Mouse (Mus musculus) heart, adult 8-10 months (tissue): ENCODE results near the gene Pla2g2e. TPM values are rescaled to one million over a fixed set of nuclear protein-coding genes. Genes with fewer than 3 reads are reported as not detected.
"Not testable (repeated sequence)": the region's sequence is repeated elsewhere in the genome, so short reads cannot be mapped to it uniquely, and the experiment has no call there.

Source experiments
- DNase-seq: peaks from one replicate; pipeline ENCODE4 v3.0.0; 2022; ENCODE audit warnings: low spot score
- total RNA-seq, 4 experiments: library from RNA; stranded (reverse); gene quantifications; 2 replicates each; pipeline ENCODE4 v1.2.4; 2022

Gene Pla2g2e
- 1 to 10 TPM in 1 of 4 experiments, not detected in 3; 2.0 TPM for total RNA-seq

DNA sequence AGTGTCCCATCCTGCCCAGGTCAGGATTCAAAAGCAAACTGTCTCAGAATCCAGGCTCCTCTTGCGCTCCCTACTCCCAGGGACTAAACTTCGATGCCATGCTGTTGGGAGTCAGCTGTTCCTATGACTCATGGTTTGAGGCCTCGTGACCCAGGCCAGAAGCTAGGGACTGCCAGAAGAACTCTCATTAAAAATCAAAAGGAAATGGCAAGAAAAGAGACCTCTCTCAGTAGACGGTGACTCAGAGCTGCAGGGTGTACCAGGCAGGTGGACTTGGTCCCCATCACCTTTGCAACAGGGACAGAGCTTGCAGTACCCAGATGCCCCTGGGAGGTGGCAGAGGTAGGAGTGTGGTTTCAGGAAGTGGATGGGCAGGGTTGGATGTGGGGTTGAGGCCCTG, at the start of gene Pla2g2e:
Gene Pla2g2e, plus strand, starts transcription at position 212 of the 400 bp plus-strand sequence.
- no peak for DNase-seq

DNA sequence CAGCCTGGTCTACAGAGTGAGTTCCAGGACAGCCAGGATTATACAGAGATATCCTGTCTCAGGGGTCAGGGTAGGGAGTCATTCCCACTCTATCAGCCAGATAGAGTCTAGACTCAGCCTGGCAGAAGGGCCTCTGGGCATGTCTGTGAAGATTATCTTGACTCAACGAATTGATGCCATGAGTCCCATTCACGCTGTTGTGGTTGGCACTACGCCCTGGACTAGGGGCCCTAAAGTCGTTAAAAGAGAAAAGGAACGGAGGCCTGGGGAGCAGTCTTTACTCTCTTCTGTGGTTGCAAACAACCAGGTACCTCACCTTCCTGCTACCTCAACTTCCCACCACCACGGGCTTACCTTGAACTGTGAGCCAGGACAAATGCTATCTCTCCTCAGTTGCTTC, 37.9 kb upstream of the Pla2g2e start:
- no peak for DNase-seq

DNA sequence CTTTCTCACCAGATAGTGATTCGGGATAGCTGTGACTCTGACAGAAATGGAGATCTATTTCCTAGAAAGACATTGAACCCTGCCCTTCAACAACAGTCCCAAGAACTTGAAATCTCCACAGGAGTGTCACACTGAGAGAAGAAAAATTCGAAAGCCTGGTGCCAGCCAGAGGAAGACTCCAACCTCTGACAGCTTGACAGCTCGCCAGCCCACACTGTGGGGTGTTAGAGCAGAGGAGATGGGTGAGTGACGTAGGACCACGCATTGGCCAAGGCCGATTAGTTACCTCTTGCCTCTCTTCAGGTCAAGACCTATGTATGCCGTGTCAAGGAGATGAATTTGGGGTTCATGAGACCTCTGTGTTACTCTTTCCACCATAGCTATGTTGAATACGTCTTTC, 37.0 kb upstream of the Pla2g2e start:
- no peak for DNase-seq

DNA sequence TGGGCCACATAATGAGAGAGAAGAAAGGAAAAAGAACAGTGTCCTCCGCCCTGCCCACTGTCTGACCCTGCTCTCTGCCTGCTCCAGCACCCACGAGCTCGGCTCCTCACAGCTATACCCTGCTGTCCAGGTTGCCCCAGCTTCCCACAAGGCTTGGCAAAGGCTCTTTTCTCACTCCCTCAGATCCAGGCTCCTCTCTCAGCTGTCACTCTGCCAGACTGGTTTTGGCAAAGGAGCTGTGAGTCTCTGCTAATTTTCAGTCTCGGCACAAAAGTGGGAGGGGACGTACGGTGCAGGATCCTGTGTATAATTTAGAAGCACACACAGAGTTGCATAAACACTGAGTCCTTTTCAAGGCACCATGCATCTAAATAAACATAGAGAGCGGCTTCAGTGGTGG, 36.4 kb upstream of the Pla2g2e start:
- no peak for DNase-seq

DNA sequence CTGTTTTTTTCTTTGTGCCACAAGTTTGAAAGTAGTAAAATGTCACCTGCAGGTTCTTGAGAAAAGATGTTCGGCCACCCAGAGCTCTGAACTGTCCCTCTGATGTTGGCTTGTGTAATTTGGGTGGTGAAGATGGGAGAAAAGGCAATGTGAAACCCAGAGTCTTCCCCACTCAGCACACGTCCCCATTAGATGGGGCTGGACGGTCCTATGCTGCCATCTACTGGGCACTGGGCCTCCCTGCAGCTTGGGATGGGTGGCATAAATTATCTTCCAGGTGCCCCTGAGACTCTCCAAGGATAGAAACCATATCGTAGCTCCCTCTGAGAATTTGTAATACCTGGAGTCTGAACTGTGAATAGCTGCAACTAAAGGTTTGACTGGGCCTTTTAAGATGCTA, 26.3 kb upstream of the Pla2g2e start:
- DNase-seq = peak; percentile 56

DNA sequence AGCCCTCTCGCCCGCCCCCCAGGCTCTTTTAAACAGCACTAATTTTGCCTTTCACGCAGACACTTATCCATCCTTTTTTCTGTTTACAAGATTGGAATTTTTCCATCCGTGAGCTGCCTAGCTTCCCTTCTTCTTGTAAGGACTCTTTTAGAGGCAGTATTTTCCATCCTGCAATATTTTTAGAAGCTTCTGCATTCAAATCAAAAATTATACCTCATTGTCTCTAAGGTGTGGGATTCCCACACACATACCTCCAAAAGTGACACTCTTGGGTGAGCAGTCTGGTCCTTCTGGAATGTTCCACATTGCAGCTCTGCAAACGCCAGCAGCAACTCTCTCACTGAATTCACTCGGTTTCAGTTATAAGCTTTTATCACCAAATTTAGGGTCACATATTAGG, 24.8 kb upstream of the Pla2g2e start:
- DNase-seq = no peak

DNA sequence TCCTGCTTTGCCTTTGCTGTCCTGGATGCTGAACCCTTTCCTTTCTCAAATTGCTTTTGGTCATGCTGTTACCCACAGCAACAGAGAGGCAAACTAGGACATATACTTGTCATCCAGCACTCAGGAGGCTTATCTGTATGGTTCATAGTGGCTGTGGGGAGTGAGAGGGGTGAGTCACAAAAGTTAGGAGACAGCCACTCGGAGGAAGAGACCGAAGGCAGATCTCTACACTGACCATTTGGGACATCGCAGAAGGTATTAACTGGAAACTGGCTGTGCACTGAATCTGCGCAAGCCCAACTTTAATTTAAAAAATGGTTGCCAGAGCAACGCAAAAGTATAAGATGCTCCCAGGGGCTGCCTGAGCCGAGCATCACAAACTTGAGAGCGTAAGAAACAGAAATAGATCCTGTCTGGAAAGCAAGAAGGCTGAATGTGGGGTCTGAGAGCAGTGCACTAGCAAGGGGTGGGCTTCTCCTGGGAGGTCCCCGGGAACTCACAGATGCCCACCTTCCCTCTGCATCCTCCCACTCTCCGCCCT, 22.6 kb upstream of the Pla2g2e start:
- no peak for DNase-seq

DNA sequence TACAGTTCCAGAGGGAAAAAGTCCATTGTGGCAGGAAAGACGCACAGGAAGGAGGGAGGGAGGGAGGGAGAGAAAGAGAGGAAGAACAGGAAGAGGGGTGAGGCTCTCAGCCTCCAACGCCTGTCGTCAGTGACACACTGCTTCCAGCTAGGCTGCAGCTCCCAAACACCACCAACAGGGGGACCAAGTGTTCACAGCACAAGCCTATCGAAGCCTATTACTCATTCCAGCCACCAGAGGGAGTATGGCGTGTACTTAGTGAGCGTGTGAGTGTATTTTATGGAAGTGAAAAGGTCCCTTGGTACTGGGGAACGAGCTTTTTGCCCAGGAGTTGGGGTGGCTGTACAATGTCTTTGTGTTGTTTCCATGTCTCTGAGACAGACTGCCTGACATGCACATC, 21.3 kb upstream of the Pla2g2e start:
- DNase-seq = no peak

DNA sequence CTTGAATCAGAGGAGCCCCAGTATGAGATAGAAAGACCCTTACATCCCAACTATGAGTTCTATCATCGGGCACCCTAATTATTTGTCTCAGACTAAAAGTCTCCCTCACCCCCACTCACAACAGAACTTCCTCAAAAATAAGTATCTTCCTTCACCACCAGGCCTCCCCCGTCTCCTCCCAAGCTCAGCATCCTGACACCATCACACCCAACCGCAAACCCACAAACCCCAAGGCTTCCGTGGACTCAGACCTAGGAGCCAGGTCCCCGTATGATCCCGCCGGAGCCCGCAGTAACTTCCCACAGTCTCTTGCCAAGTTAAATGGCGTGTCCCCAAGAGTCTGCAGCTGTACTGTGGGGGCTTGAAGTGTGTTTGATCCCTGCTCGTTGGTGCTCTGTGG, 20.2 kb upstream of the Pla2g2e start:
- no peak for DNase-seq

DNA sequence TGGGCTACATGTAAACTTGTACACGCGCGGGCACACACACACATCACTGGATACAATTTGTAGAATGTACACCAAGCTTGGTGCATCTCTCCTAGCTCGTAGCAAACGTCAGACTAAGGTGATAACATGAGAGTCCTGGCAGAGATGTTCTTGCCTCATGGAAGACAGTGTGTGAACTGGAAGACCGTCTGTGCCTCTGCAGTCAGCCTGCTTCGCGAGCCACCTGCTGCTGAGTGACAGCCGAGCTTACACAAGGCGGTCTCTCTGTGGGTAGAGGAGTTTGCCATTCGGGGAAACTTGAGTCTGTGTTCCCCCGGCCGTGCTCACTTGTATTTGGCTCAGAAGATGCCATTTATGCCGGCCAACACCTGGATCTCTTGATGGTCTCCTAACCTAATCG, 19.3 kb upstream of the Pla2g2e start:
- no peak for DNase-seq

DNA sequence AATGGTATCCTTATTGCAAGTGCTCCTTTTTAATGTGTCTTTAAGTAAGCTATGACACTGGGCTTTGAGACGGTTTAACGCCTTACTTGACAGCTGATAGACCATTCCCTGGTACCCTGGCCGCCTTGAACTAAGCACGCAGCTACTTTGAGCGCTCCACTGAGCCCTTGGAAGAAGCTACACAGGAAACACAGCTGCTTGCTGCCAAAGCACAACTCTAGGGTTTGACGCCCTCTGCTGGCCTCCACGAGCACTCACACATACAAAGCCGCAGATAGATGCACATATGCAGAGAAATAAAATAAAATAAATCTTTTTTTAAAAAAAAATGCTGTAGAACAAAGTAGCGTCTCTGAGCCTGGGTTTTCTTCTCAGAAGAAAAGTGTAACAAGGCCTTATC, 18.5 kb upstream of the Pla2g2e start:
- no peak for DNase-seq

DNA sequence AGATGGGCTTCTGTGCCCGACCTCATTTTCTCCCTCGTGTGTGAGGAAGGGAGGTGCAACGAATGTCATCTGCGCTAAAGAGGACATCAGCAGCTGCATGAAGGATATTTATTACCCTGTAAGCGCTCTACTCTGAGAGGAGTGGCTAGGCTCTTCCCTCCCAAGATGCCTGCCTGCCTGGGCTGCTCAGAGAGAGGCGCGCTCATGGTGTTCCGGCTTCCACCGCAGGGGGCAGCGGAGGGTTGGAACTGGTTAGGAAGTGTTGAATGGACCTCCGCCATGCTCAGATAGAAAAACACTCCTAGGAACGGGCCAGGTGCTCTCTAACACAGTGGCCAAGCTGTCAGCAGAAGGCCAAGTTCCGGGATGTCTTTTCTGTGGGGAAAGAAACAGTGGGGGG, 18.0 kb upstream of the Pla2g2e start:
- DNase-seq = no peak

DNA sequence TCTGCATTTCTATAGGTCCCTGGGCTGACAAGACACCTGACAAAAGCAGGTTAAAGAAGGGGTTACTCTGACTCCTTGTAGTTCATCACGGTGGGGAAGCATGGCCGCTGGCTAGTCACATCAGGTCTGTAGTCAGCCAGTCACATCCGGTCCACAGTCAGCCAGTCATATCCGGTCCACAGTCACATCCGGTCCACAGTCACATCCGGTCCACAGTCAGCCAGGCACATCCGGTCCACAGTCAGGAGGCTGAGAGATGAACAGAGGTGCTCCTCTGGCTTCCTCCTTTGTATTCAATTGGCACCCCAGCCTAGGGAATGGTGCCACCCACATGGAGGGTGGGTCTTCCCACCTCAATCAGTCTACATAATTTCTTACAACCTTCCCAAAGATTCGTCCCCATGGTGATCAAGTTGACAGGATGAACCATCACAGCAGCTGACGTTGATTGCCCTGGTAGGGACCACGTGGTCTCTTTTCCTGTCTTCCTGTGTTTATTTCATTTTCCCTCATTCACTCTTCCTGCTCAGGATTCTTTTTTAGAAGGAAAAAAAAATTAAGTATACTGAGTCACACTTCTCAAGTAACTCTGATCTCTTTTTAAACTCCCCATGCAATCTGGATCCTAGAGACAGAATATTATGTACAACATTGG, 14.3 kb upstream of the Pla2g2e start, which contains the start of gene Pla2g5:
Gene Pla2g5, minus strand, starts transcription at position 139 of the 655 bp plus-strand sequence.
- no peak for DNase-seq

DNA sequence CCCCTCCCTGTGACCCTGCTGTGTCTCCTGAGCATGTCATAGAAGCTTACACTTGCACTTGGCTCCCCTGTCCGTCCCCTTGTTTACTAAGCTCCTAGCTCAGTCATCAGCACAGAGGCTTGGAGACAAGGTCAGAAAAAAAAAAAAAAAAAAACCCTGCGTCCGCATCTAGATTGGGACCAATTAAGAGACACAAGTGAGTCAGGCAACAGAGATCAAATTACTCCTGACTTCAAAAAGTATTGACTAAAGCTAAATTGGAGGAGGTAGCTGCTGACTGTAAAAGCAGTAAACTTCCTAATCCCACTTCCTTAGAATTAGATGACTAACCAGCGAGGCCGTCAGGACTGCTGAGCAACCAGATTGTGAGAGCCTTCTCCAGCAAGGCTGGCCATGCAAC, 12.7 kb upstream of the Pla2g2e start:
- no peak for DNase-seq

DNA sequence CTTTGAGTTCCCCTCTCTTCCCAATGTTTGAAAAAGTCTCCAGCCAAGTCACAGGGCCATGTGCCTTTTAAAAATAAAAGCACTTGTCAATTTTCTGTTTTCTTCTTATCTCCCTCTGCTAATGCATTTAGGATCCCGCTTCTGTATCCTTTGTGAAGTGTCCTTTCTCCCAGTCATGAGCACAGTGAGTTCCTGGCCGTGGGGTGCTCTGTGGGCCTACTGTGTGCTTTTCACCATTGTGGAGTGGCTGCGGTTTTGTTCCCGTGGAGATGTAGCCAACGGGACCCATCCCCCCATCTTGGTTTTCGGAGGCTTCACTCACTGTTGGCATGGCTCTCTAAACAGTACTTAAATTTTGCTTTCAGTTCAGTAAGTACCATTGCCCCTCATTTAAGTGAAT, 11.8 kb upstream of the Pla2g2e start:
- no peak for DNase-seq

DNA sequence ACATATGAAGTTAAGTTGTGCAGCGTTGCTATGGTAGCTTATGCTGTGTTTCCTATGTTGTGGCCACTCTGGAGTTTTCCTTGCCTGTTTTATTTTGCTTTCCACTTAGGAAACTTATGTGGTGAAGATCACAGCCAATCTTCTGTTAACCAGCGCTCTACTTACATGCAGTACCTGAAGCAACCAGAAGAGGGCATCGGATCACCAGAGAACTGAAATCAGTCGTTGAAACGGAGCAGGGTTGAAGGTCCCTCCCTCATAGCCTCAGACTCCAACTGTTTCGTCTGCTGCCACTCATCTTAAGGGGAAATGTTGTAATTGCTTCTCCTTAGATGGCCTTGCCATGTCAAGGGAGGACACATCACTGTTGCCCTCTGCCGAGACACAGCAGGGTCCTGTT, 11.3 kb upstream of the Pla2g2e start:
- peak; percentile 83 for DNase-seq

DNA sequence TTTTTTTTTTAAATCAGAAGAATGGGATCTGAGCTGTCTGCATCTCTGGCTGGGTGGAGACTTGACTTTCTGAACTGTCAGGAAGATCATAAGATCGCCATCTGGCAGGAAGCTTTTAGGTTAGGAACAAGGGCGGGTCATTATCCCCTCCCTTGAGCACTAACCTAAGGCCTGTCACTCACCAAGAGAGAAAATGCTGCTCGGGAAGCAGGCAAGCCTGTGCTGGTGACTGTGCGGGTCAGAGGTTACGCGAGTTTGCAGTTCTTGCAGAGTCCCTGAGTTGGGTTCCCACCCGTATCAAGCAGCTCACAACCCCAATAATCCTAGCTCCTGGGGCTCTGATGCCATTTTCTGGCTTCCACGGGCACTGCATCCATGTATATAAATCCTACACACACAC, 9.1 kb upstream of the Pla2g2e start:
- no peak for DNase-seq

DNA sequence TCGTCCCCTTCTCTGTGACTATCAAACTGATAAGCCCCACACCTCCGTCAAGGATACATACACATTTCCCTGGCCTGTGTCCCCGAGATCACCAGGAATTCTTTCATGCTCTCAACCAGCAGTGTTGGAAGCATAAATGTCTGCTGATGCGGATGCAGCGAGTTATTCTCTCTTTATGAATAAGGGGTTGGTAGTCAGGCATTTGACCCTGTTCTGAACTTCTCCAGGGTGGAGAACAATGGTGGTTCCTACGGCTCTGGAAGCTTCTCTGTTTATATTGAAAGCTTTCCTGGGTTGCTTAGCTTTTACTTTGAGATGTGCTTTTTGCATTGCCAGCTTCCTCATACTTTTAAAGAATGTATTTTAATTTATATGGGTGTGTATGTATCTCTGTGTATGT, 3.9 kb upstream of the Pla2g2e start, which contains the start of gene Gm13030:
Gene Gm13030, minus strand, starts transcription at position 101 of the 400 bp plus-strand sequence.
- DNase-seq = no peak

DNA sequence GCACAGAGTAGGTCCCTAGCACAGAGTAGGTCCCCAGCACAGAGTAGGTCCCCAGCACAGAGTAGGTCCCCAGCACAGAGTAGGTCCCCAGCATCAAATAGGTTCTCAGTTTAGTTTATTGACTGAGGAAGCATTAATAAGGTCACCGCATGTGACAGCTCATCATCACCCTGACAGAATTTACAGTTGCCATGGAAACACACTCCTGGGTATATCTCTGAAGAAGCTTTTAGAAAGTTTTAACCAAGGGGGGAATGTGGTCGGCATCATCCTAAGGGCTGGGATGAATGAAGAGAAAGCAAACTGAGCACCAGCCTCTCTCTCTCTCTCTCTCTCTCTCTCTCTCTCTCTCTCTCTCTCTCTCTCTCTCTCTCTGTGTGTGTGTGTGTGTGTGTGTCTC, 2.5 kb upstream of the Pla2g2e start:
- not testable (repeated sequence) for DNase-seq

DNA sequence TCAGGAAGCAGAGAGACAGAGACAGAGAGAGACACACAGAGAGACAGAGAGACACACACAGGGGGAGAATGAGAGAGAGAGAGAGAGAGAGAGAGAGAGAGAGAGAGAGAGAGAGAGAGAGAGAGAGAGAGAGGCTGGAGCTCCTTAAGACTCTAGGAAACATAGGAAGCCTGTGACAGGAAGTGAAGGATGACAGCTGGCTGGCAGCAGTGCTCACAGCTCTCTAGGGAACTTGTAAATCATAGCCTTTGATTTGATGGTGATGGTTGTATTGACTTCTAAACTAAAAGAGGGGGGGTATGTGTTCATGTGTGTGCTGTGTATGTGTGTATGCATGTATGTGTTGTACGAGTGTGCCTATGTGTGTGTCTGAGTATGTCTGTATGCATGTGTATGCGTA, 1.8 kb upstream of the Pla2g2e start:
- DNase-seq = no peak

DNA sequence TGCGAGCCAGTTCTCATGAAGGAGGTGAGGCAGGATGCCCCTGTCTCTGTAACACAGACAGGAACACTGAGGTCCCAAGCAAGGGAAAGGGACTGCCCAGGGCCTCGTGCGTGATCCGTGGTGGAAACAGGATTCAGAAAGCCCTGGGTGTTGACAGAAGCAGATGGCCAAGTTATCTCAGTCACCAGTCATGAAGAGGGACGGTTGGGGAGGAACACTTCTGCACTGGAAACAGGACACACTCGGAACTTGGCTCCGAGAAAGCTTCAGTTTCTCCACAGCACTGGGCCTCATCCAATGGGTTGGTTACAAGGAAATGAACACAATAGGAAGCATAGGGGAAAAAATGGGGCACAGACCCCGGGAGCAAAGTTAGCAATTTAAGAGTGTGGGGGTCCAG, 1.0 kb downstream of the Pla2g2e start:
- DNase-seq = peak; percentile 47

DNA sequence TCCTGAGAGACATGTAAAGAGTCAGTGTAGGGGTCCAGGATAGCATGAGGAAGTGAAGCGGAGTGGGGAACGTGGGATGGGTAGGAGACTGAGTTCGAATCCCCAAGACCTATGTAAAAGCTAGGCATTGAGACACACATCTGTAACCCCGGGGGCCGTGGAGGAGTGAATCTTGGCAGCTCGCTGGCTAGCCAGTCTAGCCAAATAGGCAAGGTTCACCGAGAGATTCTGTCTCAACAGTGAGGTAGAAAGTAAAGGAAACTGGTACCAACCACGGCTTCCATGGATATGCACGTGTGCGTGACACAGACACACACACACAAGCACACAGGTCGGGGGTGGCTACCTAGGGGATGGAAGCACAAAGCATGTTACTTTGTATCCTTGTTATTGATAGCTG, 2.1 kb downstream of the Pla2g2e start:
- DNase-seq = no peak

DNA sequence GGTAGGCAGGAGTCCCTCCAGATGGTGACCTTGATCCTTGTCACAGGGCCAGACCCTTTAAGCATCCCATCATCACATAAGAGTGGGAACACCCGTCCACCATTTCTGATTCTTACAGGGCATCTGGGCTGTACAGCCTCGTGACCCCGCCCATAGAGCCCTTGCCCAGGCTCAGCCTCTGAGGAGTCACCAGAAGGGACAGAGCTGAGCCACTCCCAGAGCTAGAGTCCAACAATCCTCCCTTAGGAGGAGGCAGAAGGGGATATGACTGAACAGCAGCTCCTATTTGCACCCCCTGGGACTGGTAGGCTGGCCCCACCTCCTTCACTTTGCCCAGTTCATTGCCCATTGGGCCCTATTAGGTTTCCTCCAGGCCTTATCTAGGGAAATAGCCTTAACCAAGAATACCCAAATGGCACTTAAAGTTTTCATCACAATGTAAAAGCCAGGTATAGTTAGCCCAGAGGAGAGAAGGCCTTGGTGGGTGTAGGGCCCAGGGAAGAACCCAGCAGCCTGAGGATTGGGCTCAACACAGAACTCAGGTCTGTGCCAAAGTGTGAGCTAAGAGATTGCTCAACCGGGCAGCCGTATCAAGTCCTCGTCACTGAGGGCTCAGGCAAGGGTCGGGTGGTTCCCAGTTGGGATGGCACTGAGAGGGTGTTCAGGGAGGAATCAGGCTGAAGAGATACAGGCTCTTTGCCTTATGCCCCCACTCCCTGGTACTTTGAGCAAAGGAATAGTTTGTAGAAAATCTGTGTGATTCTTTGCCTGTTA, 3.3 kb downstream of the Pla2g2e start:
- no peak for DNase-seq
